Mouse (Mus musculus) ES-Bruce4 (cell line): ENCODE data around the gene Dnajb4.

Experiments
- CTCF ChIP-seq: IDR thresholded peaks from one replicate; pipeline ENCODE4 v1.8.1; 2011; ENCODE audit warnings: low read depth, low read length
- POLR2A ChIP-seq: IDR thresholded peaks from one replicate; pipeline ENCODE4 v1.8.1; 2011; ENCODE audit warnings: low read length; ENCODE audit not compliant: insufficient read depth

GRCm38 (mm10) chr3:152154095-152154494 lies 56.0 kb downstream of the Dnajb4 start:
- TF ChIP-seq POLR2A (no peak), CTCF (no peak)
